Mouse (Mus musculus) MEL (cell line): Measurements from ENCODE around the gene Kctd2. TPM values are rescaled to one million over a fixed set of nuclear protein-coding genes. Genes with fewer than 3 reads are reported as not detected.

Experiments
- DNase-seq: peaks from one replicate; pipeline ENCODE4 v3.0.0; 2011; ENCODE audit warnings: low read depth, low spot score
- H3K27ac ChIP-seq: 2 replicates; pipeline ENCODE4 v1.5.1; 2012; ENCODE audit warnings: low read depth, mild to moderate bottlenecking, control low read depth, low read length, moderate library complexity; ENCODE audit not compliant: control insufficient read depth
- H3K27me3 ChIP-seq, 2 experiments: fragments of 150-350 bp in 1 of 2; sonication (generic) in 1 of 2; 2 replicates each; pipeline ENCODE4 v1.6.1; 2012; ENCODE audit warnings: low read length in 2 of 2, mild to moderate bottlenecking in 2 of 2, improper control_type of control experiment in 1 of 2, moderate library complexity in 1 of 2; ENCODE audit not compliant: insufficient read depth in 2 of 2, control insufficient read depth in 1 of 2
- H3K36me3 ChIP-seq, 2 experiments: 2 replicates each; pipeline ENCODE4 v1.6.1; 2012 to 2014; ENCODE audit warnings: low read length in 2 of 2, improper control_type of control experiment in 1 of 2, inconsistent platforms in 1 of 2, mild to moderate bottlenecking in 1 of 2; ENCODE audit not compliant: insufficient read depth in 2 of 2, control insufficient read depth in 1 of 2
- H3K4me1 ChIP-seq, 2 experiments: fragments of 150-350 bp in 1 of 2; sonication (generic) in 1 of 2; 2 replicates each; pipeline ENCODE4 v1.6.1; 2012; ENCODE audit warnings: low read length in 2 of 2, improper control_type of control experiment in 1 of 2, mild to moderate bottlenecking in 1 of 2; ENCODE audit not compliant: insufficient read depth in 2 of 2, control insufficient read depth in 1 of 2
- H3K4me3 ChIP-seq, 2 experiments: fragments of 150-350 bp in 1 of 2; sonication (generic) in 1 of 2; 2 replicates each; pipeline ENCODE4 v1.5.1; 2012; ENCODE audit warnings: low read depth in 2 of 2, low read length in 2 of 2, mild to moderate bottlenecking in 2 of 2, moderate library complexity in 2 of 2, control low read depth in 1 of 2, improper control_type of control experiment in 1 of 2; ENCODE audit not compliant: control insufficient read depth in 1 of 2, insufficient read depth in 1 of 2
- H3K79me2 ChIP-seq: 2 replicates; pipeline ENCODE4 v1.6.1; 2012; ENCODE audit warnings: mild to moderate bottlenecking, low read length, moderate library complexity; ENCODE audit not compliant: control insufficient read depth, poor library complexity, insufficient read depth
- H3K9ac ChIP-seq: 2 replicates; pipeline ENCODE4 v1.6.1; 2012; ENCODE audit warnings: low read depth, mild to moderate bottlenecking, control low read depth, low read length, moderate library complexity; ENCODE audit not compliant: control insufficient read depth, poor library complexity, severe bottlenecking
- H3K9me3 ChIP-seq: fragments of 150-350 bp; sonication (generic); replicated peaks from 2 replicates; pipeline ENCODE4 v1.6.1; 2012; ENCODE audit warnings: mild to moderate bottlenecking, low read length, improper control_type of control experiment, moderate library complexity; ENCODE audit not compliant: insufficient read depth
- CTCF ChIP-seq, 3 experiments: IDR thresholded peaks in 2 of 3; conservative IDR thresholded peaks in 1 of 3; 2 replicates each; pipeline ENCODE4 v1.5.1; 2011 to 2012; ENCODE audit warnings: low read length in 3 of 3, low read depth in 2 of 3, mild to moderate bottlenecking in 2 of 3, improper control_type of control experiment in 1 of 3, inconsistent platforms in 1 of 3, mixed read lengths in 1 of 3, moderate library complexity in 1 of 3; ENCODE audit not compliant: control insufficient read depth in 1 of 3, insufficient read depth in 1 of 3, poor library complexity in 1 of 3, severe bottlenecking in 1 of 3
- E2F4 ChIP-seq: IDR thresholded peaks from 2 replicates; pipeline ENCODE4 v1.6.1; 2011; ENCODE audit warnings: low read depth, low read length, improper control_type of control experiment, borderline replicate concordance
- ELF1 ChIP-seq: IDR thresholded peaks from 2 replicates; pipeline ENCODE4 v1.6.1; 2014; ENCODE audit warnings: low read depth, mild to moderate bottlenecking, inconsistent platforms, low read length, improper control_type of control experiment, moderate library complexity
- EP300 ChIP-seq, 2 experiments: IDR thresholded peaks; 2 replicates each; pipeline ENCODE4 v1.6.1; 2011; ENCODE audit warnings: improper control_type of control experiment in 2 of 2, low read length in 2 of 2, low read depth in 1 of 2, mild to moderate bottlenecking in 1 of 2
- ETS1 ChIP-seq: IDR thresholded peaks from 2 replicates; pipeline ENCODE4 v1.6.1; 2012; ENCODE audit warnings: low read depth, mild to moderate bottlenecking, inconsistent platforms, low read length, improper control_type of control experiment, moderate library complexity
- HCFC1 ChIP-seq: IDR thresholded peaks from 2 replicates; pipeline ENCODE4 v1.6.1; 2012; ENCODE audit warnings: low read depth, mild to moderate bottlenecking, inconsistent platforms, low read length, improper control_type of control experiment, moderate library complexity
- MAX ChIP-seq: IDR thresholded peaks from 2 replicates; pipeline ENCODE4 v1.6.1; 2011; ENCODE audit warnings: low read length, improper control_type of control experiment
- MAZ ChIP-seq: IDR thresholded peaks from 2 replicates; pipeline ENCODE4 v1.6.1; 2012; ENCODE audit warnings: low read depth, mild to moderate bottlenecking, inconsistent platforms, low read length, improper control_type of control experiment
- MEF2A ChIP-seq: IDR thresholded peaks from 2 replicates; pipeline ENCODE4 v1.6.1; 2014; ENCODE audit warnings: low read depth, mild to moderate bottlenecking, inconsistent platforms, low read length, improper control_type of control experiment; ENCODE audit not compliant: poor library complexity, insufficient replicate concordance, severe bottlenecking; ENCODE audit errors: extremely low read depth
- MYB ChIP-seq: IDR thresholded peaks from 2 replicates; pipeline ENCODE4 v1.6.1; 2011; ENCODE audit warnings: mild to moderate bottlenecking, low read depth, low read length, improper control_type of control experiment
- NRF1 ChIP-seq: IDR thresholded peaks from 2 replicates; pipeline ENCODE4 v1.6.1; 2014; ENCODE audit warnings: low read depth, mild to moderate bottlenecking, inconsistent platforms, low read length, improper control_type of control experiment, moderate library complexity; ENCODE audit not compliant: poor library complexity, insufficient read depth, severe bottlenecking
- POLR2AphosphoS5 ChIP-seq: IDR thresholded peaks from 2 replicates; pipeline ENCODE4 v1.6.1; 2012; ENCODE audit warnings: low read depth, borderline replicate concordance, mild to moderate bottlenecking, inconsistent platforms, low read length, moderate library complexity, mixed read lengths
- RAD21 ChIP-seq: IDR thresholded peaks from 2 replicates; pipeline ENCODE4 v1.6.1; 2011; ENCODE audit warnings: mild to moderate bottlenecking, low read depth, low read length, improper control_type of control experiment
- RCOR1 ChIP-seq: IDR thresholded peaks from 2 replicates; pipeline ENCODE4 v1.6.1; 2012; ENCODE audit warnings: low read depth, mild to moderate bottlenecking, inconsistent platforms, low read length, improper control_type of control experiment
- SIN3A ChIP-seq: IDR thresholded peaks from 2 replicates; pipeline ENCODE4 v1.6.1; 2012; ENCODE audit warnings: low read length, improper control_type of control experiment, inconsistent platforms
- SMC3 ChIP-seq: IDR thresholded peaks from 2 replicates; pipeline ENCODE4 v1.6.1; 2011; ENCODE audit warnings: low read depth, low read length, improper control_type of control experiment
- TAL1 ChIP-seq: IDR thresholded peaks from 2 replicates; pipeline ENCODE4 v1.6.1; 2012; ENCODE audit warnings: mild to moderate bottlenecking, inconsistent platforms, low read length, moderate library complexity, mixed read lengths
- TBP ChIP-seq: IDR thresholded peaks from 2 replicates; pipeline ENCODE4 v1.8.0; 2011; ENCODE audit warnings: low read depth, low read length, improper control_type of control experiment
- TCF12 ChIP-seq: IDR thresholded peaks from 2 replicates; pipeline ENCODE4 v1.6.1; 2014; ENCODE audit warnings: low read depth, mild to moderate bottlenecking, inconsistent platforms, low read length, improper control_type of control experiment, moderate library complexity
- UBTF ChIP-seq: IDR thresholded peaks from 2 replicates; pipeline ENCODE4 v1.6.1; 2012; ENCODE audit warnings: low read depth, mild to moderate bottlenecking, inconsistent platforms, low read length, improper control_type of control experiment, moderate library complexity, borderline replicate concordance; ENCODE audit not compliant: insufficient read depth
- ZC3H11A ChIP-seq: IDR thresholded peaks from 2 replicates; pipeline ENCODE4 v1.6.1; 2012; ENCODE audit warnings: low read depth, mild to moderate bottlenecking, inconsistent platforms, low read length, improper control_type of control experiment
- ZKSCAN1 ChIP-seq: IDR thresholded peaks from 2 replicates; pipeline ENCODE4 v1.6.1; 2012; ENCODE audit warnings: low read depth, mild to moderate bottlenecking, inconsistent platforms, low read length, improper control_type of control experiment, moderate library complexity
- ZMIZ1 ChIP-seq: IDR thresholded peaks from 2 replicates; pipeline ENCODE4 v1.6.1; 2012; ENCODE audit warnings: low read depth, mild to moderate bottlenecking, inconsistent platforms, low read length, improper control_type of control experiment, moderate library complexity
- ZNF384 ChIP-seq: IDR thresholded peaks from 2 replicates; pipeline ENCODE4 v1.6.1; 2012; ENCODE audit warnings: low read depth, mild to moderate bottlenecking, inconsistent platforms, low read length, improper control_type of control experiment
- polyA plus RNA-seq, 2 experiments: library from polyadenylated mRNA; stranded (reverse) in 1 of 2; unstranded in 1 of 2; fragments of >175 nt in 1 of 2; fragments of >200 nt in 1 of 2; gene quantifications; 2 replicates each; pipeline versions ENCODE4 v1.2.1 to v1.2.4; 2012; ENCODE audit warnings: low replicate concordance in 2 of 2, low read depth in 1 of 2; ENCODE audit not compliant: insufficient read length in 2 of 2, insufficient read depth in 1 of 2, missing spikeins in 1 of 2
- total RNA-seq: library from RNA; depleted of rRNA; stranded (reverse); fragments of 300-350 nt; gene quantifications from 2 replicates; pipeline ENCODE4 v1.2.3, GENCODE M21; 2012

The Kctd2 gene
- total and polyA plus RNA-seq, 3 experiments: 13.2 to 20.6 TPM; not detected in 1

DNA sequence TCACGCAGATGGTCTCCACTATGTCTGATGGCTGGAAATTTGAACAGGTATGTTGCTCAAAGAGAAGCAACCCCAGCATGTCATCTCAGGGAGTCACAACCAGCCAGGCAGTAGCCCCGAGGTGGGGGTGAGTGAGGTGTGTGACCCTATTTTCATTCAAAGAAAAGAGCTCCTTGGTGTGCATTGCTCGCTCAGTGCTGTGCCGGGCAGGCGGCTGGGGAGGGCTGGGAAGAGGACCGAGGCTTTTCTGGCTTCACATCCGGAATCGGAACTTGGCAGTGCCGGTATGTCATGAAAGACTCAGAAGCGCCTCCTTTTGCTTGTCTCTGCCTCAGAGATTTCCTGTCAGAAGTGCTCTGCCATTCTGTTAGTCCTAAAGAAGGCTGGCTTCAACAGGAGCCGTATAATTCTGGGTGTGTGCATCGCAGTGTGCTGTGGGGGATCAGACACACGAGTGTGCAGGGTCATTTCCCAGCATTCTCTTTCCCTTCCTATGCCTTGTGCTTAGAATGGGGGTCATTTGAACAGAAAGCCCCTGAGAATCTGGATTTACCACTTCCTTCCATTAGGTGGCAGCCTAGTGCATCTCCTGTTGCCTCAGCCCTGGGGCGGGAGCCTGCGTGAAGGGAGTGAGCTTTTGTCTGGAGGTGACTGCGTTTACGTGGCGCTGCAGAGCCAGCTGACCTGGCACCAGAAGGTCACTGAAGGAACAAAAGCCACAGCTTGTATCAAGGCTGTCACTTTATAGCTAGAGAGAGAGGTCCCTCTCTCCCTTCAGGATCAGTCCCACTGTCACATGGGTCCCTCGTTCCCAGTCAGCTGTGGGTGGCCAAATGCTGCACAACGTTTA is 7.8 kb downstream of the Kctd2 start:
- no peak overlapping the region for H3K9ac ChIP-seq
- H3K27ac ChIP-seq: no peak overlapping the region
- DNase-seq: peak; percentile 80

DNA sequence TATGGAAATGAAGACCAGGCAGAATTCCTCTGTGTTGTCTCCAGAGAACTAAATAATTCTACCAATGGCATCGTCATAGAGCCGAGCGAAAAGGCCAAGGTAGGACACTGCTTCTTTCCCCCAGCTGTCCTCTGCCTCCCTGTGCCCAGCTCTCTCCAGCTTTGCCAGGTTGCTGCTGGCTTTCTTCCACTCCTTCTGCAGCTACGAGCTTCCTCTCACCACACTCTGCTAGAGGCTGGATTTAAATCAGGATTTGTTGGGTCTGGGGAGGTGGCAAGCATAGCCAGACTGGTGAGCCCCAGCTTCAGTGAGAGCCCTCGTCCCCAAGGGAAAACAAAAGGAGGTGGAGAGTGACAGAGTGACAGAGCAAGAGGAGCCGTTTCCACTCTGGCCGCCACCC is 9.4 kb downstream of the Kctd2 start:
- TF ChIP-seq TBP: no peak
- no peak for TF ChIP-seq POLR2AphosphoS5
- no peak for TF ChIP-seq RCOR1
- TF ChIP-seq NRF1: no peak
- TF ChIP-seq EP300 (IDR thresholded peaks at IDR 0.05; ENCODE audit: low read depth in 1 of 2, low read length in 2 of 2): no peak
- no peak for TF ChIP-seq E2F4
- TF ChIP-seq ELF1: no peak
- no peak for TF ChIP-seq CTCF (IDR thresholded peaks at IDR 0.05 in 2 of 3, conservative IDR thresholded peaks at IDR 0.05 in 1 of 3; ENCODE audit: control insufficient read depth in 1 of 3, insufficient read depth in 1 of 3, low read depth in 2 of 3, low read length in 3 of 3, poor library complexity in 1 of 3, severe bottlenecking in 1 of 3)
- TF ChIP-seq ETS1: no peak
- no peak for TF ChIP-seq ZMIZ1
- no peak for TF ChIP-seq MEF2A
- TF ChIP-seq UBTF: no peak
- no peak for TF ChIP-seq MAX
- TF ChIP-seq ZNF384: no peak
- no peak for TF ChIP-seq ZKSCAN1
- Histone ChIP-seq H3K4me3 (no peak overlapping the region), H3K9ac (no peak overlapping the region), H3K4me1 (no peaks in the 10 kb centered on the region), H3K36me3 (no peaks in the 10 kb centered on the region; a peak in 2 of 4 replicates), H3K9me3 (no peaks in the 10 kb centered on the region), H3K79me2 (no peaks in the 10 kb centered on the region), H3K27ac (no peak overlapping the region), H3K27me3 (no peaks in the 10 kb centered on the region)
- DNase-seq: no peak

More for the DNA sequence above, 7.8 kb downstream of the Kctd2 start:
- Histone ChIP-seq H3K4me3 (no peak overlapping the region), H3K4me1 (no peaks in the 10 kb centered on the region), H3K79me2 (no peaks in the 10 kb centered on the region), H3K27me3 (no peaks in the 10 kb centered on the region)
- TF ChIP-seq HCFC1 (peak; percentile 31; the same call in 1 of the 2 replicates), ETS1 (no peak), CTCF (IDR thresholded peaks at IDR 0.05 in 2 of 3, conservative IDR thresholded peaks at IDR 0.05 in 1 of 3; ENCODE audit: control insufficient read depth in 1 of 3, insufficient read depth in 1 of 3, low read depth in 2 of 3, low read length in 3 of 3, poor library complexity in 1 of 3, severe bottlenecking in 1 of 3) (peak; percentile 75 to 90 (median 80)), UBTF (no peak), MAZ (peak; percentile 49; the same call in 1 of the 2 replicates), RAD21 (peak; percentile 56), MYB (no peak), ZC3H11A (peak; percentile 41), SIN3A (0 out of 2 replicates have a peak, but pooled peaks have one; percentile 30), MEF2A (no peak), SMC3 (peak; percentile 69), TCF12 (no peak), TAL1 (no peak)
- TF ChIP-seq, all 39 proteins: peak for 7
- no peaks in the 10 kb centered on the region; a peak in 2 of 4 replicates for H3K36me3 ChIP-seq
- H3K9me3 ChIP-seq: no peaks in the 10 kb centered on the region
